Mouse (Mus musculus): Measurements from ENCODE around the gene Retsat.

DNA sequence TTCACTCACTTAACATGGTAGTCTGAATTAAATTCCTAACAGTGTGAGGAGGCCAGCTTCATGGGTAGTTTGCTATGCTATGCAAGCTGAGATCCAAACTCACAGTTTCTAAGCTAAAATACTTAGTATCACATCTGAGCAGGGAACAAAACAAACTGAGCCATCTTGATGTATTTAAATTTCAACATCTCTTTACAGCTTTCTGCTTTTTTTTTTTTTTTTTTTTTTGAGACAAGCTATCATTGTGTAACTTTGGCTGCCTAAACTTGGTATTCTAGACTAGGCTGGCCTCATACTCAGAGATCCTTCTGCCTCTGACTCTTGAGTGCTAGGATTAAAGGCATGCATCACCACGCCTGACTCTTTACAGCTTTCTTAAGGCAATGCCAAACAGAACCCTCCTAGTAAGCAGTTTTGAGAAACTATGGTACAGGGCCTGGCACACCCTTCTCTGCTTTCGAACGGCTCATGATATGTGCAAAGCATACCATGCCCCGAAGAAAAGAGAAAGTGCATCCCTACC is 10.4 kb downstream of the Retsat start:
- no peak for TF ChIP-seq USF1 (IDR thresholded peaks at IDR 0.05; ENCODE audit: low read depth)
- TF ChIP-seq CTCF (IDR thresholded peaks at IDR 0.05; ENCODE audit: control insufficient read depth, insufficient read depth, insufficient read length): no peak
- no peak for TF ChIP-seq CEBPB (IDR thresholded peaks at IDR 0.05; ENCODE audit: low read depth)
- no peak for TF ChIP-seq MAX (IDR thresholded peaks at IDR 0.05)
